Mouse (Mus musculus): ENCODE data around the gene Cyth3. TPM values are rescaled to one million over a fixed set of nuclear protein-coding genes. Genes with fewer than 3 reads are reported as not detected.
A peak's percentile ranks its signal among the peaks of the same experiment; 100 is the strongest.

The Cyth3 gene
- 61.8 and 74.0 TPM in 2 replicates for polyA plus RNA-seq (2015; fragmentation: Nextera tagmentation; extraction: Ambion mirVana)

DNA sequence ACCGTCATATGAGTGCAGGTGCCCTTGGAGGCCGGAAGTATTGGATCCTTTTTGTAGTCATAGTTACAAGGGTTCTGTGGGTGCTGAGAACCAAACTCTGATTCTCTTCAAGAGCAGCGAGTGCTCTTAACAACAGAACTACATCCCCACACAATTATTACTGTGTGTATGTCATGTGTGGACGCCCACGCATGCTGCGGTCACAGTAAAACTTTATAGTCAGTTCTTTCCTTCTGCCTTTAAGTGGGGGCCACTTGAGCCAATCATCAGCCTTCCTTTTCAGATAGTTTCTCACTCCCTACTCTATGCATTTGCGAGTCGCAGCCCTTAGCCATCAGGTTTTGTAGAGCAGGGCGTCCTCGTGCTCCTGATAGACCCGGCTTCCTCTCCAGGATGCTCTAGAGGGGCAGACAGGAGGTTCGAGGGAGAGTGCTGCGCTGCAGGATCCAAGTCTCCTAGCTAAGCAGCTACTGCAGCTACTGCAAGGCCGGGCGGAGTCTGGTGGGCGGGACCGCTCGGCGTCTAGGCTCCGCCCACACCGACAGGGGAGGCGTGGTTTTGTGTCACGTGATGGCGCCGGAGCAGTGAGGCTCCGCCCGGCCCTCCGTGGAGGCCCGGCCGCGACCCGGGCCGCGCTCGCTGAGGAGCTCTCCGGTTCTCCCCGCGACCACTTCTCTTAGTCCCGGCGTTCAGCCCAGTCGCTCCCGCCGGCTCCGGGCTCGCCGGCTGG is at the start of gene Cyth3:
Gene Cyth3 (plus strand): TSS at position 555 of the 730 bp plus-strand sequence.
- H3K4me2 ChIP-seq (ENCODE audit: low read depth, low read length) = peak within 1 kb of the TSS; percentile 64
- peak; percentile 95 for ATAC-seq (ENCODE audit: insufficient read depth, low FRiP score)
- peak within 1 kb of the TSS; percentile 93 for H3K9ac ChIP-seq (ENCODE audit: low read length)
- H3K4me1 ChIP-seq (ENCODE audit: control insufficient read depth, insufficient read depth, low read length) = peaks cover 35% of the 10 kb centered on the region
- peak within 1 kb of the TSS; percentile 77 for H3K4me3 ChIP-seq (replicated peaks; ENCODE audit: low read length)
- no peaks in the 10 kb centered on the region for H3K36me3 ChIP-seq (ENCODE audit: control insufficient read depth, insufficient read depth, low read length)
- peak within 1 kb of the TSS; percentile 83 for H3K27ac ChIP-seq (ENCODE audit: low read length)
- WGBS = 7% methylated on average over 46 of the region's 46 CpGs
- no peaks in the 10 kb centered on the region for H3K27me3 ChIP-seq (ENCODE audit: control insufficient read depth, insufficient read depth, low read length)
- H3K9me3 ChIP-seq (replicated peaks; ENCODE audit: control insufficient read depth, low read length) = no peaks in the 10 kb centered on the region

DNA sequence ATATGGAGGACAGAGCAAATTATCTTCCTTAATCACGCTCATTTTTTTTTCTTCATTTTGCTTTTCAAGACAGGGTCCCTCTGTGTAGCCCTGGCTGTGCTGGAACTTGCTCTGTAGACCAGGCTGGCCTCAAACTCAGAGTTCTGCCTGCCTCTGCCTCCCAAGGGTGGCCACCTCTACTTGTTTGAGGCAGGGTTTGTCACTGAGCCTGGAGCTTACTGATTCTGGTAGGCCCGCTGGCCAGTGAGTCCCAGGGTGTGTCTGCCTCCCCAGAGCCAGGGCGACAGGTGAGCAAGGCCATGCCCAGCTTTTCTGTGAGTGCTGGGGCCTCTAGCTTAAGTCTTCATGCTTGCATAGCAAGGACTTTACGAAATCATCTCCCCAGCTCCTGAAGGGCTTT is 49.2 kb upstream of the Cyth3 start:
- ATAC-seq (ENCODE audit: insufficient read depth, low FRiP score) = no peak
- WGBS = 93% methylated on average over 4 of the region's 4 CpGs
- H3K9me3 ChIP-seq (replicated peaks; ENCODE audit: control insufficient read depth, low read length) = no peaks in the 10 kb centered on the region
- no peaks in the 10 kb centered on the region for H3K36me3 ChIP-seq (ENCODE audit: control insufficient read depth, insufficient read depth, low read length)
- no peaks in the 10 kb centered on the region for H3K27me3 ChIP-seq (ENCODE audit: control insufficient read depth, insufficient read depth, low read length)
- peaks cover 19% of the 10 kb centered on the region; the same call in 1 of the 2 replicates for H3K4me1 ChIP-seq (ENCODE audit: control insufficient read depth, insufficient read depth, low read length)
- no peak overlapping the region for H3K27ac ChIP-seq (ENCODE audit: low read length)
- no peak overlapping the region for H3K4me3 ChIP-seq (replicated peaks; ENCODE audit: low read length)
- no peak overlapping the region for H3K4me2 ChIP-seq (ENCODE audit: low read depth, low read length)
- H3K9ac ChIP-seq (ENCODE audit: low read length) = no peak overlapping the region

DNA sequence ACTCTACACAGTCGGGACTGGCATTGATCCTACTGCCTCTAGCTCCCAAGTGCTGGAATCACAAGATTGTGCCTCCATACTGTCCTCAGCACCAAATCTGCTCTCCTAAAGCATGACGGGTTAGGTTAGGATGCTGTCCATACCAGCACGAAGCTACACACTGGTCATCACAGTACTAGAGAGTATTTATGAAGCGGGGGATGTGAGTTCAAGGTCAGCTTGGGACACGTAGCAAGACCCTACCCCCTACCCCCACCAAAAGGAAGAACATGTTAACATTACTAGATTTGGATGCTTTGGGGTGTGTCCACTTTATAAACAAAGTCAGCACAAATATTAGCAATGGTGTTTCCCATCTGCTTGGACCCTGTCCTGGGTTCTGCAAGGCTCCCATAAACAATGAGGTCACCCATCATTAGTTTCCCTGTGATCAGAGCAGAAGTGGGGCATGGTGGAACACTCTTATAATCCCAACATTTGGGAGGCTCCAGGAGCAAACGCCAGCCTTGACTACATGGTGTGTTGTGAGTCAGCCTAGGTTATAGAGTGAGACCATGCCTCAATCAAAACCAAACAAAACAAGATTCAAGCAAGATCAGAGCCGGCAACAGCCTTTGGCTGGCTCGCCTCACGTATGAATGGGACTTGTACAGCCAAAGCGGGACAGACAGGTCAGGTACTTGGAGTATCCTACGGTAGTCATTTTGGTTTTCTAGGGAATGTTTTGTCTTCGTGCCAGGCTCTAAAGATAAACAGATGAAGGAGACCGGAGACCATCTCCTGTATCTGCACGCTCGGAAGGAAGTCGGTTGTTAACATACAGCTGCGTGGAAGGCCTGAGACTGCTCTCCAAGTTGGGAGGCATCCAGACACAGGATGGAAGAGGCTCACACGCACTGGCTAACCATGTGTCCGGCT is 47.7 kb upstream of the Cyth3 start:
- WGBS = 47% methylated on average over 19 of the region's 19 CpGs
- peak; percentile 80 for ATAC-seq (ENCODE audit: insufficient read depth, low FRiP score)
- Histone ChIP-seq H3K9ac (ENCODE audit: low read length) (no peak overlapping the region), H3K4me1 (ENCODE audit: control insufficient read depth, insufficient read depth, low read length) (peaks cover 19% of the 10 kb centered on the region; the same call in 1 of the 2 replicates), H3K9me3 (replicated peaks; ENCODE audit: control insufficient read depth, low read length) (no peaks in the 10 kb centered on the region), H3K27me3 (ENCODE audit: control insufficient read depth, insufficient read depth, low read length) (no peaks in the 10 kb centered on the region), H3K36me3 (ENCODE audit: control insufficient read depth, insufficient read depth, low read length) (no peaks in the 10 kb centered on the region), H3K4me2 (ENCODE audit: low read depth, low read length) (0 out of 2 replicates have a peak overlapping the region, but pooled peaks have one; percentile 4), H3K4me3 (replicated peaks; ENCODE audit: low read length) (no peak overlapping the region), H3K27ac (ENCODE audit: low read length) (peak overlapping the region; percentile 89)

DNA sequence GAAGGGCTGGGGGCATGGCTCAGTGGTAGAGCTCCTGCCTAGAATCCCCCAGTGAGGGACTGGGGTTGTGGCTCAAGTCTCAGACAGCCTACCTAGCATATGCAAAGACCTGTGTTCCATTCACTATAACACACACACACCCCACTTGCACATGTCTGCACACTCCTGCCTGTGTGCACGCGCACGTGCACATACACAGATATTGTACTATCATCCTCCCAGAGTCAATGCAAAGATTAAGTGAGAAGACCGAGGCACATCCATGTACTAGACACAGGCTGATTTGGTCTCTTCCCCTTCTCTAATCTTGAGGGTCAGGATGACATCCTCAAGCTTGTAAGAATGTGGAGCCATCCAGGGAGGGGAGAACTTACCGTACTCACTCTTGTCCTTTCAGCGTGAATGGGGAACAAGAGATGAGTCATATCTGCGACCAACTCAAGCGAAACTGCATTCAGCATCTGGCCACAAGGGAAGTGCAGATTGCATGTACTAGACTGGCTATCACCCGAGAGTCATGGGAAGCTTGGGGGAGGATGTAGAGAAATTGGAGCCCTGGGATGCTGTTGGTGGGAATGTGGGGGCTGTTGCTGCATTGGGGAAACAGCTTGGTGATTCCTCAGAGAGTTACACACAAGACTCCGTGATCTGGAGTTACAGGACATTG is 42.6 kb upstream of the Cyth3 start:
- H3K4me2 ChIP-seq (ENCODE audit: low read depth, low read length) = no peak overlapping the region
- no peak overlapping the region for H3K27ac ChIP-seq (ENCODE audit: low read length)
- WGBS = 82% methylated on average over 10 of the region's 10 CpGs
- ATAC-seq (ENCODE audit: insufficient read depth, low FRiP score) = no peak
- no peak overlapping the region for H3K9ac ChIP-seq (ENCODE audit: low read length)
- H3K4me3 ChIP-seq (replicated peaks; ENCODE audit: low read length) = no peak overlapping the region
- H3K36me3 ChIP-seq (ENCODE audit: control insufficient read depth, insufficient read depth, low read length) = no peaks in the 10 kb centered on the region
- 0 out of 2 replicates have a peak, but pooled peaks cover 6% of the 10 kb centered on the region for H3K4me1 ChIP-seq (ENCODE audit: control insufficient read depth, insufficient read depth, low read length)
- no peaks in the 10 kb centered on the region for H3K9me3 ChIP-seq (replicated peaks; ENCODE audit: control insufficient read depth, low read length)
- no peaks in the 10 kb centered on the region for H3K27me3 ChIP-seq (ENCODE audit: control insufficient read depth, insufficient read depth, low read length)

GRCm38 (mm10) chr5:143580982-143581381 is 41.3 kb upstream of the Cyth3 start:
- Histone ChIP-seq H3K27ac (ENCODE audit: low read length) (no peak overlapping the region), H3K4me3 (replicated peaks; ENCODE audit: low read length) (no peak overlapping the region), H3K9ac (ENCODE audit: low read length) (no peak overlapping the region), H3K4me2 (ENCODE audit: low read depth, low read length) (no peak overlapping the region), H3K9me3 (replicated peaks; ENCODE audit: control insufficient read depth, low read length) (no peaks in the 10 kb centered on the region), H3K36me3 (ENCODE audit: control insufficient read depth, insufficient read depth, low read length) (no peaks in the 10 kb centered on the region), H3K27me3 (ENCODE audit: control insufficient read depth, insufficient read depth, low read length) (no peaks in the 10 kb centered on the region), H3K4me1 (ENCODE audit: control insufficient read depth, insufficient read depth, low read length) (no peaks in the 10 kb centered on the region)
- WGBS = 87% methylated on average over 2 of the region's 2 CpGs
- ATAC-seq (ENCODE audit: insufficient read depth, low FRiP score) = no peak

DNA sequence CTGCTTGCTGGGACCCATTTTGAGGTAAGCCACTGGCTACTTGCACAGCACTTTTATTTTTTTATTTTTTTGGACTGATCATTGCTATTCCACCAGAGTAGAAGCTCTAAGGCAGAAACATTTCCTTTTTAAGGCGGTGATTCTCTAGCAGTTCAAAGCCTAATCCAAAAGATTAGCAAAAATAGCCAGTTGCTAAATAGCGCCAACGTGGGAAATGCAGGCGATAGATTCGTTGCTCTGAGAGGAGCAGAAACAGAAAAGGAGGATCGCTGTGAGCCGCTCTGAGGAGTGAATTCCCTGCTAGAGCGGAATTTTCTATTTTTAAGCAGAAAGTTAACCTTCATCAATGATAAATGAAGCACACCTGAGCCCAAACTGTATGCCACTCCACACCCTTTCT is 40.4 kb upstream of the Cyth3 start:
- peaks cover 2% of the 10 kb centered on the region; the same call in 1 of the 2 replicates for H3K4me1 ChIP-seq (ENCODE audit: control insufficient read depth, insufficient read depth, low read length)
- WGBS = 63% methylated on average over 8 of the region's 8 CpGs
- no peak overlapping the region for H3K4me3 ChIP-seq (replicated peaks; ENCODE audit: low read length)
- H3K9me3 ChIP-seq (replicated peaks; ENCODE audit: control insufficient read depth, low read length) = no peaks in the 10 kb centered on the region
- ATAC-seq (ENCODE audit: insufficient read depth, low FRiP score) = no peak
- H3K4me2 ChIP-seq (ENCODE audit: low read depth, low read length) = no peak overlapping the region
- no peaks in the 10 kb centered on the region for H3K36me3 ChIP-seq (ENCODE audit: control insufficient read depth, insufficient read depth, low read length)
- no peak overlapping the region for H3K9ac ChIP-seq (ENCODE audit: low read length)
- no peak overlapping the region for H3K27ac ChIP-seq (ENCODE audit: low read length)
- H3K27me3 ChIP-seq (ENCODE audit: control insufficient read depth, insufficient read depth, low read length) = no peaks in the 10 kb centered on the region

DNA sequence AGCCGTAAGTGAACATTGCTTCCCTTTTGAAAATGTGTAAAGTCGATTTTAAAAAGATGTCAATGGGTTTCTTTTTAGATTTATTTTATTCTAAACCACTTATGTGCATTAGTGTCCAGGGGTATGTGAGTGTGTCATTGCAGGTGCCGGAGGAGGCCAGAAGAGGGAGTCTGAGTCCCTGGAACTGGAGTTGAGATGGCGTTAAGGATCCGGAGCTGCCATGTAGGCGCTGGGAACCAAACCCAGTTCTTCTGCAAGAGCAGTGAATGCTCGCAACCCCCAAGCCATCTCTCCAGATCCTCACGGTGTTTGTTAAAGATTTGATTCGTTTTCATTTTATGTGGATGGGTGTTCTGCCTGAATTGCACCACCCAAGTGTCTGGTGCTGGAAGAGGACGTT is 39.2 kb upstream of the Cyth3 start:
- no peak for ATAC-seq (ENCODE audit: insufficient read depth, low FRiP score)
- no peak overlapping the region for H3K9ac ChIP-seq (ENCODE audit: low read length)
- H3K4me2 ChIP-seq (ENCODE audit: low read depth, low read length) = no peak overlapping the region
- 93% methylated on average over 10 of the region's 10 CpGs for WGBS
- H3K4me3 ChIP-seq (replicated peaks; ENCODE audit: low read length) = no peak overlapping the region
- no peaks in the 10 kb centered on the region for H3K9me3 ChIP-seq (replicated peaks; ENCODE audit: control insufficient read depth, low read length)
- H3K36me3 ChIP-seq (ENCODE audit: control insufficient read depth, insufficient read depth, low read length) = no peaks in the 10 kb centered on the region
- H3K27ac ChIP-seq (ENCODE audit: low read length) = no peak overlapping the region
- peaks cover 2% of the 10 kb centered on the region; the same call in 1 of the 2 replicates for H3K4me1 ChIP-seq (ENCODE audit: control insufficient read depth, insufficient read depth, low read length)
- no peaks in the 10 kb centered on the region for H3K27me3 ChIP-seq (ENCODE audit: control insufficient read depth, insufficient read depth, low read length)

DNA sequence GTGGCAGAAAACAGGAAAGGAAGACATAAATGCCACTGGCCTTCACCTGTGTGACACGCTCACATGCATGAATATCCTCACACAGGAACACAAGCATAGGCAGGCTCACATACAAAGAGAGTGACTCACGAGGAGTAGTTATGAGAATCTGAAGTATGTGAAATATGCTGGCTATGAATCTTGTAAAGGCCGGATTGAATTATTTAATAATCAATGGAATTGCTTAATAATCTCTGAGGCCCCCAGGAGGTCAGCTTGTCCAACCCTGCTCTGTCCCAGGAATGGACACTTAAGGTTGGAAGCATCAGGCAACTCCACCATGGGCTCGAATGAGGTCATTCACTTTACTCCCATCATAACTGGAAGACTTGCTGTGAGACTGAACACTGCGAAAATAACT is 37.3 kb upstream of the Cyth3 start:
- 68% methylated on average over 5 of the region's 5 CpGs for WGBS
- no peak for ATAC-seq (ENCODE audit: insufficient read depth, low FRiP score)
- H3K9ac ChIP-seq (ENCODE audit: low read length) = no peak overlapping the region

More for the DNA sequence above, 37.3 kb upstream of the Cyth3 start:
- H3K4me1 ChIP-seq (ENCODE audit: control insufficient read depth, insufficient read depth, low read length) = peaks cover 11% of the 10 kb centered on the region; the same call in 1 of the 2 replicates
- no peaks in the 10 kb centered on the region for H3K27me3 ChIP-seq (ENCODE audit: control insufficient read depth, insufficient read depth, low read length)
- no peak overlapping the region for H3K4me2 ChIP-seq (ENCODE audit: low read depth, low read length)
- no peak overlapping the region for H3K27ac ChIP-seq (ENCODE audit: low read length)
- H3K4me3 ChIP-seq (replicated peaks; ENCODE audit: low read length) = no peak overlapping the region
- no peaks in the 10 kb centered on the region for H3K9me3 ChIP-seq (replicated peaks; ENCODE audit: control insufficient read depth, low read length)
- H3K36me3 ChIP-seq (ENCODE audit: control insufficient read depth, insufficient read depth, low read length) = no peaks in the 10 kb centered on the region

Data from stomach, embryonic 16.5 days (tissue).